Mouse (Mus musculus) layer of hippocampus, postnatal 10 days (tissue): ENCODE measurements around the gene Pold1. TPM values are rescaled to one million over a fixed set of nuclear protein-coding genes. Genes with fewer than 3 reads are reported as not detected.

Experiments used
- DNase-seq, 2 experiments: peaks; one replicate each; pipeline ENCODE4 v3.0.0; 2021; ENCODE audit warnings: low spot score in 2 of 2
- total RNA-seq, 2 experiments: library from RNA; stranded (reverse); gene quantifications; 2 replicates each; pipeline ENCODE4 v1.2.3; 2021

Gene Pold1
- total RNA-seq, 2 experiments from 2014 or later, result 10.3 to 13.6 TPM

- no peak for DNase-seq
Measured at GRCm38 (mm10) chr7:44526414-44527154, 22.1 kb downstream of the Pold1 start.

DNA sequence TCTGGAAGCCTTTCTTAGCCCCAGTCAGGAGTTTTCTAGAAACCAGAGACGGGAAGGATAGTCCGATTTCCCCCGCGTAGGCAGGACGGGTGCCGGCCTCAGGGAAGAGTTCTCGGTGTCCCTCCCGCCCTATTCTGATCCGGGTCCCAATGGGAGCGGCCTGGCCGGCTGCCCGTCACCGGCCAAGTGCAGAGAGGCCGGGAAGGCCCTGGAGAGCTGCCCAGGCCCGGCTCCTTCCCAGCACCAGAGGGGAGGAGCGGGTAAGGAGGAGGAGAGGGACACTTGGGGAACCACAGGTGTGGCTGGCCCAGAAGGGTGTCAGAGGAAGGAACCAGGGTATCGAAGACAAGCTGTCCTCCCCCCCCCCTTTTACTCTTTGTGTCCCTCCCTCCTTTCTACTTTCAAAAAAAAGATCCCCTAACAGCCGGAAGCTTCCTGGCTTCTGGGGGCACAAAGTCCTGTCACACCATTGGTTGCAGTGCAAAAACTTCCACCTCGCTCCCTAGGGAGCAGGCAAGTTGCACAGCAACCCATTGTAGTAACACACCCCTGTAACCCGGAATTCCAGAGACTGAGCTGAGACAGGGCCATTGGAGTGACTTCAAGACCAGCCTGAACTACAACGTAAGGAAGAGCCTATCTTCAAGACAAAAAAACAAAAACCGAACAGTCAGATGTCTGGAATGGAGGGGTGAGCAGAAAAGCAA, 23.4 kb downstream of the Pold1 start:
- peak; percentile 44 to 67 for DNase-seq

GRCm38 (mm10) chr7:44524502-44524901, 24.1 kb downstream of the Pold1 start, which contains the start of gene Mybpc2:
Gene Mybpc2 (minus strand): TSS chr7:44524656.
- no peak for DNase-seq

GRCm38 (mm10) chr7:44523056-44523455, 25.6 kb downstream of the Pold1 start:
- DNase-seq, result no peak

- peak; percentile 65 to 77 for DNase-seq
Measured at GRCm38 (mm10) chr7:44521710-44522109, 26.9 kb downstream of the Pold1 start.

DNA sequence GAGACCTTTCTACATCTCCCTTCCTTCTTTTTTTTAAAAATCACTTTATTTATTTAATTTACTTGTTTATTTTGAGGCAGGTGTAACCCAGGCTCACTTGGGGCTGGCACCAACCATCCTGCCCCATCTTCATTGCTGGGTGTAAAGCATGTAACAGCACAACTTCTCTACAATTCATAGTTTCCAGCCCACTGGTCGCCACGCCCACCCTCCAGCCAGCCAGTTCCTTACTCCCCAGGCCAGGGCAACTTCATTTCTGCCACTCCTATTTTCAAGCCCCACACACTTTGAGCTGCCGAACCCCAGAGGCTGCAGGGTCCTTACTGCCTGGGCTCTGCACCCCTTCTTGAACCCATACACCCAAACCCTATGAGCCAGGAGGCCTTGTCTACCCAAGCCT, 27.7 kb downstream of the Pold1 start:
- DNase-seq, result no peak

- DNase-seq, result no peak
Measured at GRCm38 (mm10) chr7:44519240-44519913, 29.3 kb downstream of the Pold1 start.

GRCm38 (mm10) chr7:44507491-44507890, 41.2 kb downstream of the Pold1 start:
- DNase-seq, result no peak

DNA sequence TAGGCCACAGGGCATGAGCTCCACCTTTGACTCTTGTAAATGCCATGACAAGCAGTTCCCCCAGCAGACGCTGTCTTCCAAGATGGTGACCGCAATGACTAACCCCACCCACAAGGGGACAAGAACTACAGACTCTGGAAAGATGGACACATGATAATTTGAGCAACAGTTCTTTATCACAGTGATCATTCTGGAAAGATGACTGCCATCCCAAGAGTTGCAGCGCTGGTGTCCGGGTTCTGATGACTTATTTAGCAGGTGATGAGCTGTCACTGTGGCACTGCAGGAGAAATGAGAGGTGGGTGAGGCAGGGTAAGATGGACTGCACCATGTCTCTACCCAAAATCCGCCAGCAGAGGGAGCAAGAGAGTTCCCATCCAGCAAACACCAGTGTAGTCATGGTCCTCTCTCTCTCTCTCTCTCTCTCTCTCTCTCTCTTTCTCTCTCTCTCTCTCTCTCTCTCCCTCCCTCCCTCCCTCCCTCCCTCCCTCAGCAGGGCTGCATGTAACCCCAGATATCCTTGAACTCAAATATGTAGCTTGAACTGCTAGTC, 47.0 kb downstream of the Pold1 start:
- peak; percentile 83 to 85 for DNase-seq

DNA sequence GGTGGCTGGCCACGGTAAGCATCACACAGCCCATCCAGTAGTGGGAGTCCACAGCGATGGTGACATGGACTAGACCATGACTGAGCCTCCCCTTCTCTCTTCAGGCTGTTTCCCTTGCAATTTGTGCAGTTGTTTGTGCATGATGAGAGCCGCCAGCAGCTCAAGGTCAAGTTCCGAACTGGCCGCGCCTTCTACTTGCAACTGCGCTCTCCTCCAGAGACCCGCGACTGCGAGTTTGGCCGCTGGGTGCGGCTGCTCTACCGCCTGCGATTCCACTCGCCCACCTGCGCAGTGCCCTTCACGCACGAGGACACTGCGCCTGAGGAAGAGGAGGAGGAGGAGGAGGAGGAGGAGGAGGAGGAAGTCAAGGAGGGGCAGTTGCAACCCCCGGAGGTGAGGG, 48.6 kb downstream of the Pold1 start:
- no peak for DNase-seq

DNA sequence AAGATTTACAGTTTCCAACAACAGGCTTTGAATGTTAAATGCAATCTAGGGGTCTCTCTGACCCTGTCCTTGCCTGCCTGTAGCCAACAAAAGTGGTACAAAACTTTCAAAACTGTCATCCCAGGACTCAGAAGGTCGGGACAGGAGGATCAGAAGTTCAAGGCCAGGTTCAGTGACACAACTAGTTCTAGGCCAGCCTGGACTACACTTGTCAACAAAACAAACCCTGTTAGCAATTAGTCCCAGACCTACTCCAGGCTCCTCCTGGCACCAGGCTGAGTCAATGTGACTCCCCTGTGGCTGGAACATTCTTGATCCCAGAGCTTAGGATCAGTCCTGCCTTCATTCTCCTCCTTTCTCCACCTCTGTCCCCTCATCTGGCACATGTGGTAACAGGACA, 49.7 kb downstream of the Pold1 start:
- DNase-seq, result no peak

- no peak for DNase-seq
Measured at GRCm38 (mm10) chr7:44497361-44498055, 51.1 kb downstream of the Pold1 start.

DNA sequence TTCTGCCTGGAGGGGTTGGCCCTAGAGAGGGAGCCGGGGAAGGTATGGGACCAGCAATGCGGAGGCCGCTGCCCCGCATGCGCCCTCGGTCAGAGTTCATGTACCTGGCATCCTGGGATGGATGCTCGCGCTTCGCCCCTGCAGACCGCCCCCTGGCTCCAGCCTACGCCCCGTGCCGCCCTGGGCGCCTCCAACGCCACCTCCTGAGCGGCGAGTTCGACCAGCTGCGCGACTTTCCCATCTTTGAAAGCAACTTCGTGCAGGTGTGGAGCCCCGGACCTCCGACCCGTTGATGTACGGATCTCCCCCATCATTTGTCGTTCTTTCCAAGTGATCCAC, 51.9 kb downstream of the Pold1 start:
- DNase-seq, result no peak

DNA sequence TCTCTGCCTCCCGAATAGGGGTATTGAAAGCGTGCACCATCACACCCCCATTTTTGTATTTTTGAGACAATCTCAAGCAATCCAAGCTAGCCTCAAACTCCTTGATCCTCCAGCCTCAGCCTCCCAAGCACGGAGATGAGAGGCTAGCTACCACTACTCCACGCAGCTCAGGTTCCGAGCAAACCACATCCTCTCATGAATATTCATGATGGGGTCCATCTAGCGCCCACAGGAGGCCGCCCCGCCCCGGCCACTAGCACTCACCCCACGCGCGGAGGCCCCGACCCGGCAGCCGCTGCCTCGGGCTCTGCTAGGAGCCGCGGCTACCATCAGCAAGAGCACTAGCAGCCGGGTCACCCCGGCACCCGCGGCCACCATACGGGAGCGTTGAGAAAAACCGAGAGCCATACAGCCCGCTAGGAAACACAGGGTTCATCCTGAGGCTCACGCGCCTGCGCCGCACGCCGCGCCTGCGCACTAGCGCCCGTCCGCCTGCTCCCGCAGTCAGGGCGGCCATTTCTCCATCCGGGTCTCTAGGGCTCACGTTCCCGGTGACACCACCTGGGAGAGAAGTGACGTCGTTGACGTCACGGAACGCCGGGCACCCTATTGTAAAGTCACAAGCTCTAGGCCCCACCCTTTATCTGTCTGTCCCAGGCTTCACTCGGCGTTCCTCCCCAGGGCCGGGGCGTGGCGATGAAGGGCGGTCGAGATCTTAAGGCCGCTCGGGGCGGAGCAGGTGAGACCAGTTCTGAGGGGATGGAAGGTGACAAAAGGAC, 52.5 kb downstream of the Pold1 start, which contains the start of the genes Emc10 and Fam71e1:
TSS of gene Emc10 (minus strand) at position 538 of the 779 bp plus-strand sequence.
TSS of gene Fam71e1 (plus strand) at position 590 of the 779 bp plus-strand sequence.
- DNase-seq, result peak; percentile 97 to 98

DNA sequence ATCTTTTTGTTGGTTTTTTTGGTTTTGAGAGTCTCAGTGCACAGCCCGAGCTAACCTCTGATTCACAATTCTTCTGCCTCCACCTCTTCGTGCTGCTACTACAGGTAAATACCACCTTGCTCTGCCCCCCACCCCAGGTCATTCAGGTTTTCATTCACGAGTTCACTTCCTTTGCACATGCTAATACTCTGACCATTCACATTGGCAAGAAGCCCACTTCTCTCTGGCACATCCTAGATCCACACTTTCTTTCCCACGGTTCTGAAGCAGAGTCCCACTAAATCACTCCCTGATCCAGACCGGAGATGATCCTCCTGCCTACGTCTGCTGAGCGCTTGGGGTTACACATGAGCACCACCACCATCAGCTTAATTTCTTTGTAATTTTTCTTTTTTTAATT, 53.6 kb downstream of the Pold1 start:
- DNase-seq, result no peak

DNA sequence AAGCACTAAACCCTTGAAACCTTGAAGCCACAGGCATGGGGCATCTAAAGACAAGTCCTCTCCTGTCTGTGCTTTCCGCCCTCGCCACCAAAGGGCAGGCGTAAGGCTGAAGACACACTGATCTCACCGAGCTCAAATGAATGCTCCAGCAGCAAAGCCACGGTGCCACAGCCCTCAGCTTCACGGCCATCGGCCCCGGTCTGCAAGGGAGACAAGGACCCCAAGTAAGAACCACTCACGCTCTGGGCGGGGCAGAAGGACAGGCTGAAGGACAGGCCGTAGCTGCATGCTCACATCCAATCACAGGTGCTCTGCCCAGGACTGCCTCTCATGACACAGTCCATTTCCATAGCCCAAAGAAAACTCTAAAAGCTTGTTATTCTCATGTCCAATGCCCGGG, 54.0 kb downstream of the Pold1 start:
- no peak for DNase-seq

- no peak for DNase-seq
Measured at GRCm38 (mm10) chr7:44492166-44492826, 56.4 kb downstream of the Pold1 start.

GRCm38 (mm10) chr7:44491391-44491790, 57.3 kb downstream of the Pold1 start:
- no peak for DNase-seq

- no peak for DNase-seq
Measured at GRCm38 (mm10) chr7:44490281-44490680, 58.4 kb downstream of the Pold1 start.

DNA sequence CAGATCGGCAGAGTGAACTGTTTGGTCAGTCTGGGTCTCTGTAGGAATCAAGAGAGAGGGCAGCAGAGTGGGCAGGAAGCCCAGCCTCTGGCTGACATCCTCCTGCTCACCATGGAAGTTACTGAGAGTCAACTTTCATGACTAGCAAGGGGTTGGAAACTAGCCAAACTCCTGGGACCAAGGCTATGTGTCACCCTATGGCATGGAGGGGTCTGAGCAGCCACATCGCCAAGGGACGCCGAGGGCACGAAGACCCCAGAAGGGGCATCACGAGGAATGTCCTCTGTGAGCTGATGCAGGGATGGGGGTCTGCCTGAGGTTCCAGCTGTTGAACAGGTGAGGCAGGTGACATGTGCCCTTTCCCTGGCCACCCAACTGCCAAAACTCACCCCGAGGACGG, 60.1 kb downstream of the Pold1 start:
- no peak for DNase-seq
